Mouse (Mus musculus) kidney, embryonic 14.5 days (tissue): ENCODE data around the gene Dnmt1. TPM values are rescaled to one million over a fixed set of nuclear protein-coding genes. Genes with fewer than 3 reads are reported as not detected.

ENCODE experiments used
- ATAC-seq: fragments of 200-750 bp; cut with Nextera tagmentation; 2 replicates; pipeline ENCODE4 v1.8.0; 2017; ENCODE audit warnings: moderate number of reproducible peaks, mild to moderate bottlenecking, moderate TSS enrichment, moderate library complexity; ENCODE audit not compliant: low FRiP score, low TSS enrichment
- H3K27ac ChIP-seq: fragments of 300-500 bp; sonication (generic); 2 replicates; pipeline ENCODE4 v1.5.1; 2014; ENCODE audit warnings: low read depth, mild to moderate bottlenecking, low read length, moderate library complexity, mixed read lengths
- H3K27me3 ChIP-seq: fragments of 300-500 bp; sonication (generic); 2 replicates; pipeline ENCODE4 v1.6.1; 2014; ENCODE audit warnings: mild to moderate bottlenecking, low read length; ENCODE audit not compliant: control insufficient read depth, insufficient read depth
- H3K36me3 ChIP-seq: fragments of 300-500 bp; sonication (generic); 2 replicates; pipeline ENCODE4 v1.6.1; 2014; ENCODE audit warnings: low read length, mixed read lengths; ENCODE audit not compliant: control insufficient read depth, insufficient read depth
- H3K4me1 ChIP-seq: fragments of 300-500 bp; sonication (generic); 2 replicates; pipeline ENCODE4 v1.6.1; 2014; ENCODE audit warnings: low read length, mixed read lengths; ENCODE audit not compliant: control insufficient read depth, insufficient read depth
- H3K4me2 ChIP-seq: fragments of 300-500 bp; sonication (generic); replicated peaks from 2 replicates; pipeline ENCODE4 v1.6.1; 2014; ENCODE audit warnings: low read depth, mild to moderate bottlenecking, low read length
- H3K4me3 ChIP-seq: fragments of 300-500 bp; sonication (generic); 2 replicates; pipeline ENCODE4 v1.5.1; 2014; ENCODE audit warnings: mild to moderate bottlenecking, low read length
- H3K9ac ChIP-seq: fragments of 300-500 bp; sonication (generic); 2 replicates; pipeline ENCODE4 v1.6.1; 2014; ENCODE audit warnings: low read depth, mild to moderate bottlenecking, low read length, moderate library complexity
- H3K9me3 ChIP-seq: fragments of 300-500 bp; sonication (generic); 2 replicates; pipeline ENCODE4 v1.6.1; 2016; ENCODE audit warnings: low read length; ENCODE audit not compliant: control insufficient read depth
- WGBS: fragments of 180-500 bp; shearing (Covaris S2); extraction: QIAGEN DNeasy Blood & Tissue Kit; methylation state at CpG from one replicate; pipeline ENCODE4 v1.1.7; 2014; 5-methylcytosine and 5-hydroxymethylcytosine counted together
- polyA plus RNA-seq: library from polyadenylated mRNA; unstranded; fragments of >200 nt; fragmentation: Nextera tagmentation; extraction: Ambion mirVana; gene quantifications from 2 replicates; pipeline ENCODE4 v1.2.1, GENCODE M21; 2014

Gene Dnmt1
- polyA plus RNA-seq, 1 experiment from 2014 or later: 87.1 TPM

GRCm38 (mm10) chr9:20952520-20953227 lies 7.0 kb downstream of the Dnmt1 start:
- Histone ChIP-seq H3K36me3 (0 out of 2 replicates have a peak, but pooled peaks cover 4% of the 10 kb centered on the region), H3K27me3 (no peaks in the 10 kb centered on the region), H3K9me3 (no peaks in the 10 kb centered on the region), H3K4me1 (peaks cover 21% of the 10 kb centered on the region; the same call in 1 of the 2 replicates), H3K9ac (peak overlapping the region; percentile 66), H3K4me2 (peak overlapping the region; percentile 84), H3K4me3 (peak overlapping the region; percentile 58), H3K27ac (peak overlapping the region; percentile 91)
- ATAC-seq: peak; percentile 95
- WGBS: under 1% methylated on average over 45 of the region's 51 CpGs

GRCm38 (mm10) chr9:20951966-20952519 lies 7.6 kb downstream of the Dnmt1 start:
- Histone ChIP-seq H3K9ac (peak overlapping the region; percentile 66), H3K27ac (peak overlapping the region; percentile 91), H3K9me3 (no peaks in the 10 kb centered on the region), H3K36me3 (0 out of 2 replicates have a peak, but pooled peaks cover 4% of the 10 kb centered on the region), H3K4me3 (peak overlapping the region; percentile 58), H3K4me2 (peak overlapping the region; percentile 84), H3K27me3 (no peaks in the 10 kb centered on the region), H3K4me1 (peaks cover 21% of the 10 kb centered on the region; the same call in 1 of the 2 replicates)
- ATAC-seq: peak; percentile 73
- 2% methylated on average over 17 of the region's 17 CpGs for WGBS

- Histone ChIP-seq H3K36me3 (peaks cover 5% of the 10 kb centered on the region; the same call in 1 of the 2 replicates), H3K9ac (peak overlapping the region; percentile 66), H3K4me2 (peak overlapping the region; percentile 84), H3K9me3 (no peaks in the 10 kb centered on the region), H3K4me3 (peak overlapping the region; percentile 58), H3K4me1 (peaks cover 21% of the 10 kb centered on the region; the same call in 1 of the 2 replicates), H3K27ac (peak overlapping the region; percentile 91), H3K27me3 (no peaks in the 10 kb centered on the region)
- ATAC-seq: no peak
- 9% methylated on average over 14 of the region's 14 CpGs for WGBS
Observed at GRCm38 (mm10) chr9:20951441-20951840, 8.2 kb downstream of the Dnmt1 start.

- H3K4me2 ChIP-seq: peak overlapping the region; percentile 84
- no peak overlapping the region for H3K27ac ChIP-seq
- no peak for ATAC-seq
- peaks cover 9% of the 10 kb centered on the region; the same call in 1 of the 2 replicates for H3K36me3 ChIP-seq
- no peaks in the 10 kb centered on the region for H3K27me3 ChIP-seq
- peak overlapping the region; percentile 66; the same call in 1 of the 2 replicates for H3K9ac ChIP-seq
- H3K4me1 ChIP-seq: peaks cover 21% of the 10 kb centered on the region; the same call in 1 of the 2 replicates
- H3K4me3 ChIP-seq: peak overlapping the region; percentile 58; the same call in 1 of the 2 replicates
- no peaks in the 10 kb centered on the region for H3K9me3 ChIP-seq
Observed at GRCm38 (mm10) chr9:20950419-20950818, 9.3 kb downstream of the Dnmt1 start.

- no peak overlapping the region for H3K4me2 ChIP-seq
- ATAC-seq: no peak
- H3K4me1 ChIP-seq: peaks cover 25% of the 10 kb centered on the region; the same call in 1 of the 2 replicates
- H3K27ac ChIP-seq: no peak overlapping the region
- 77% methylated on average over 16 of the region's 16 CpGs for WGBS
- peaks cover 26% of the 10 kb centered on the region for H3K36me3 ChIP-seq
- no peak overlapping the region for H3K9ac ChIP-seq
- H3K9me3 ChIP-seq: no peaks in the 10 kb centered on the region
- H3K4me3 ChIP-seq: no peak overlapping the region
- H3K27me3 ChIP-seq: no peaks in the 10 kb centered on the region
Observed at GRCm38 (mm10) chr9:20946066-20946880, 13.4 kb downstream of the Dnmt1 start.

GRCm38 (mm10) chr9:20944697-20945370 lies 14.9 kb downstream of the Dnmt1 start:
- Histone ChIP-seq H3K27ac (no peak overlapping the region), H3K4me2 (no peak overlapping the region), H3K9me3 (no peaks in the 10 kb centered on the region), H3K9ac (no peak overlapping the region), H3K36me3 (peaks cover 37% of the 10 kb centered on the region), H3K27me3 (no peaks in the 10 kb centered on the region), H3K4me1 (peaks cover 13% of the 10 kb centered on the region; the same call in 1 of the 2 replicates), H3K4me3 (no peak overlapping the region)
- ATAC-seq: 0 out of 2 replicates have a peak, but pooled peaks have one; percentile 14
- WGBS: 59% methylated on average over 4 of the region's 4 CpGs

- Histone ChIP-seq H3K4me2 (no peak overlapping the region), H3K4me1 (peaks cover 13% of the 10 kb centered on the region; the same call in 1 of the 2 replicates), H3K9me3 (no peaks in the 10 kb centered on the region), H3K4me3 (no peak overlapping the region), H3K9ac (no peak overlapping the region), H3K36me3 (peaks cover 46% of the 10 kb centered on the region), H3K27me3 (no peaks in the 10 kb centered on the region), H3K27ac (no peak overlapping the region)
- ATAC-seq: peak; percentile 74
- WGBS: 10% methylated on average over 2 of the region's 2 CpGs
Observed at GRCm38 (mm10) chr9:20943911-20944310, 15.8 kb downstream of the Dnmt1 start.

- no peak overlapping the region for H3K4me2 ChIP-seq
- peaks cover 51% of the 10 kb centered on the region for H3K36me3 ChIP-seq
- peaks cover 13% of the 10 kb centered on the region; the same call in 1 of the 2 replicates for H3K4me1 ChIP-seq
- H3K27ac ChIP-seq: no peak overlapping the region
- H3K4me3 ChIP-seq: no peak overlapping the region
- no peak overlapping the region for H3K9ac ChIP-seq
- 0 out of 2 replicates have a peak, but pooled peaks have one; percentile 14 for ATAC-seq
- 90% methylated on average over 7 of the region's 7 CpGs for WGBS
- no peaks in the 10 kb centered on the region for H3K27me3 ChIP-seq
- H3K9me3 ChIP-seq: no peaks in the 10 kb centered on the region
Observed at GRCm38 (mm10) chr9:20943396-20943795, 16.3 kb downstream of the Dnmt1 start.
